Mouse (Mus musculus) stomach, embryonic 15.5 days (tissue): ENCODE measurements around the gene Olfr694. TPM values are rescaled to one million over a fixed set of nuclear protein-coding genes. Genes with fewer than 3 reads are reported as not detected.

Experiments used
- ATAC-seq: fragments of 200-750 bp; cut with Nextera tagmentation; 2 replicates; pipeline ENCODE4 v1.8.0; 2017; ENCODE audit warnings: low read depth, moderate number of reproducible peaks, moderate TSS enrichment; ENCODE audit not compliant: insufficient read depth, low FRiP score
- H3K27ac ChIP-seq: fragments of 300-500 bp; sonication (generic); 2 replicates; pipeline ENCODE4 v1.5.1; 2015; ENCODE audit warnings: mild to moderate bottlenecking, inconsistent platforms
- H3K27me3 ChIP-seq: fragments of 300-500 bp; sonication (generic); replicated peaks from 2 replicates; pipeline ENCODE4 v1.6.1; 2015; ENCODE audit warnings: inconsistent platforms
- H3K36me3 ChIP-seq: fragments of 300-500 bp; sonication (generic); 2 replicates; pipeline ENCODE4 v1.6.1; 2015; ENCODE audit warnings: inconsistent platforms
- H3K4me1 ChIP-seq: fragments of 300-500 bp; sonication (generic); 2 replicates; pipeline ENCODE4 v1.6.1; 2015; ENCODE audit warnings: inconsistent platforms
- H3K4me2 ChIP-seq: fragments of 300-500 bp; sonication (generic); 2 replicates; pipeline ENCODE4 v1.6.1; 2015; ENCODE audit warnings: mild to moderate bottlenecking, inconsistent platforms
- H3K4me3 ChIP-seq: fragments of 300-500 bp; sonication (generic); replicated peaks from 2 replicates; pipeline ENCODE4 v1.5.1; 2015; ENCODE audit warnings: inconsistent platforms
- H3K9ac ChIP-seq: fragments of 300-500 bp; sonication (generic); 2 replicates; pipeline ENCODE4 v1.6.1; 2015; ENCODE audit warnings: inconsistent platforms
- H3K9me3 ChIP-seq: fragments of 300-500 bp; sonication (generic); 2 replicates; pipeline ENCODE4 v1.6.1; 2016; ENCODE audit warnings: inconsistent platforms
- WGBS: fragments of 180-500 bp; shearing (Covaris S2); methylation state at CpG from one replicate; pipeline ENCODE4 v1.1.7; 2015; 5-methylcytosine and 5-hydroxymethylcytosine counted together
- polyA plus RNA-seq: library from polyadenylated mRNA; unstranded; fragments of >200 nt; fragmentation: Nextera tagmentation; extraction: Ambion mirVana; gene quantifications from 2 replicates; pipeline ENCODE4 v1.2.1, GENCODE M21; 2015

Olfr694 gene
- polyA plus RNA-seq, 1 experiment from 2014 or later = not detected

DNA sequence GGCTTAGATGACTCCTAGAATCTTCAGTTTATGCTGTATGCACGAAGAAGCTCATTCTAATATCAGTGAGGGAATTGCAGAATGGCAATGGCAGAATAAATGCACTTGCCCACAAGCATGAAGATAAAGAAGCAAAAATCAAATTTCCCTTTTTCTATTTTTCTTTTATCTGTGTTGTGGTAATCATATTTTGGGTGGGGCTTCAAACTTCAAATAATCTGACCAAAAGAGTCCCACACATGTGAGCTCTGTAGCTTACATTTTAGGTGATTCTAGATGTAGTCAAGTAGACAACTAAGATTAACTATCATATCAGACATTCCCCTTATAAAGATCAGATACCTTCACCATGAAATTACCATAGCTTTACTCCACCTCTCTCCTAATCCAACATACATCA is 41.8 kb downstream of the Olfr694 start:
- Histone ChIP-seq H3K27ac (no peak overlapping the region), H3K9me3 (no peaks in the 10 kb centered on the region), H3K36me3 (no peaks in the 10 kb centered on the region), H3K4me3 (no peak overlapping the region), H3K9ac (no peak overlapping the region), H3K4me2 (no peak overlapping the region), H3K4me1 (no peaks in the 10 kb centered on the region), H3K27me3 (no peaks in the 10 kb centered on the region)
- ATAC-seq = no peak
- 68% methylated on average over 1 of the region's 1 CpGs for WGBS

DNA sequence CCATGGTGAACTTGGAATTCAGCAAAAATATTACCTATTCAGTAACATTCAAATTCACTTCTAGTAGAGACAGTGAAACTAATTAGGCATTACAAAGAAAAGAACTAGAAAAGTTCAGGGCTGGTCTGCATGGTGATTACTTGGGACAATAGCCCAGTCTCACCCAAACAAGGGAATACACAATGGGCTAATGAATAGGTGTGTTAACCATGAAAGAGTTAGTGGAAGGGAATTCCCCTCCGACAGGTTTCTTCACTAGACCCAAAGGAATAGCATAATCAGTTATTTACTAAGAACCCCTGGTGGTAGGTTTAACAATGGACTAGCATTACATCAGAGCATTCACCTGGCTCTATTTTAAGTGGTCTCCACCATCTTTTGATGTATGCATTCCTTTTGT is 46.4 kb downstream of the Olfr694 start:
- Histone ChIP-seq H3K27me3 (no peaks in the 10 kb centered on the region), H3K9me3 (no peaks in the 10 kb centered on the region), H3K4me1 (no peaks in the 10 kb centered on the region), H3K9ac (no peak overlapping the region), H3K27ac (no peak overlapping the region), H3K36me3 (no peaks in the 10 kb centered on the region), H3K4me2 (no peak overlapping the region), H3K4me3 (no peak overlapping the region)
- 65% methylated on average over 1 of the region's 1 CpGs for WGBS
- ATAC-seq = no peak

DNA sequence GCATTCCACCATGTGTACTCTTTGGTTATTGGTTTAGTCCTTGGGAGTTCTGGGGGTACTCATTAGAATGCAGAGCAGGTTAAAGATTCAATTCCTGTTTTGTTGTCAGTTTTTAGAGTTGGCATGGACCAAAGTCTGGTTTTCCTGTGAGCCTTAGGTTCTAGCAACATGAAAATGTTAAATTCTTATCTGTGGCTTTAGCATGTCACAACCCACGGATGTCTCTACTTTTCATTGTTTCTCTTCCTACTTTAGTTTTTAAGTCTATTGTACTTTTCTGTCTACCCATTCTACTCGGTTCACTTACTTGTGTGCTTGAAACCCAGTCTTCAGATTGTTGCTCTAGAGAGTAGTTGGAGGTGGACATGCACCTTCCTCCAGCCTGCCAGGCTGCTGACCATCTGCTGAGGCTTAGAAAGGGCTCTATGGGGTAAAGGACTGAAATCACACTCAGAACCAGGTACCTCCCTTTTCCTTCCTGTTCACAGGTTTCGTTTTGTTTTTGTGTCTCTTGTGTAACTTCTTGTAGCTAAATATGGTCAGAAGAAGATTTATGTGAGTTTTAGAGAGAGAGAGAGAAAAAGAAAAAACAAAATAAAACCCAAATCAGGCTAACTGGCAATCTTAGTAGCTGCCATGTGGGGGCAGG is 47.3 kb downstream of the Olfr694 start:
- no peak overlapping the region for H3K4me2 ChIP-seq
- H3K9ac ChIP-seq = no peak overlapping the region
- WGBS = 57% methylated on average over 3 of the region's 3 CpGs
- ATAC-seq = no peak
- no peaks in the 10 kb centered on the region for H3K36me3 ChIP-seq
- H3K27ac ChIP-seq = no peak overlapping the region
- no peaks in the 10 kb centered on the region for H3K9me3 ChIP-seq
- H3K4me3 ChIP-seq = no peak overlapping the region
- H3K27me3 ChIP-seq = no peaks in the 10 kb centered on the region
- no peaks in the 10 kb centered on the region for H3K4me1 ChIP-seq

DNA sequence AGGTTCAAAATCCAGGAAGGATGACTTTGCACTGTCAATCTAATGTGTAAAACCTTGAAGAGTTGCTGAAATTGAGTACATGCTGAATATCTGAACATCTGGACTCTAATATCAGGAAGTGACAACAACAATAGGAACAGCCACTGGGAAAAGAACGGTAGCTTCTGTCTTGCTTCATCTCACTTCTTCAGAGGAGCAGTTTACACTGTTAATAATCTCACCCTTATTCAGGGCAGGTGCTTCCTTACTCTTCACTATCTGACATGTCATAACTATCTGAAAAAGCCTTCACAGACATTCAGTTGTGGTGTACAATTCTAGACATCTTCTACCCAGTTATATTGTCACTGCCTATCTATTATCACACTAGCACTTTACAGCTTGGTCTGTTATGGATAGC is 50.8 kb downstream of the Olfr694 start:
- H3K4me1 ChIP-seq = no peaks in the 10 kb centered on the region
- H3K27ac ChIP-seq = no peak overlapping the region
- H3K27me3 ChIP-seq = no peaks in the 10 kb centered on the region
- H3K9ac ChIP-seq = no peak overlapping the region
- ATAC-seq = no peak
- H3K36me3 ChIP-seq = no peaks in the 10 kb centered on the region
- no peak overlapping the region for H3K4me3 ChIP-seq
- no peaks in the 10 kb centered on the region for H3K9me3 ChIP-seq
- H3K4me2 ChIP-seq = no peak overlapping the region
- WGBS = 76% methylated on average over 1 of the region's 1 CpGs

DNA sequence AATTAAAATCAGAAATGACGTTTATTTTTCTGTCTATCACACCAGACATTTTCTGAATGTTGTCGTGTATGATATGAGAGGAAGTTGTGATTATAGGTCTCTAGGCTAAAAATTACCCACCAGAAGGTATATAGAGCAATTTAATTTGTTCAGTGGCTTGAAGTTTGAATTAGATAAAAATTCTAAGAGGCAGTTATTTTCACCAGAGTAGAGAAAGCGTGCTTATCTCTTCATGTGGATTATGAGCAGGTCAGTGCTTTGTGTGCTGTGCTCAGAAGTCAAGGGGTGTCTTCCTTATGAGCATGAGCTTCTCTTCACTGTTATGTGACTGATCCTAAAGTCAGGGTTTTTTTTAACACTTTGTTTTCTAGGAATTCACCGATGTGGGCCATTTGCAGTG is 56.1 kb downstream of the Olfr694 start:
- no peak overlapping the region for H3K4me3 ChIP-seq
- no peak overlapping the region for H3K9ac ChIP-seq
- H3K4me2 ChIP-seq = no peak overlapping the region
- no peaks in the 10 kb centered on the region for H3K36me3 ChIP-seq
- ATAC-seq = no peak
- no peaks in the 10 kb centered on the region for H3K9me3 ChIP-seq
- no peaks in the 10 kb centered on the region for H3K4me1 ChIP-seq
- no peaks in the 10 kb centered on the region for H3K27me3 ChIP-seq
- no peak overlapping the region for H3K27ac ChIP-seq
- 75% methylated on average over 4 of the region's 4 CpGs for WGBS

Other genes with a start within 250 kb of the Olfr694 start
- gene Olfr693, start 11.2 kb downstream of the Olfr694 start, polyA plus RNA-seq = not detected in 2 replicates
- gene Olfr695, start 24.6 kb upstream of the Olfr694 start, polyA plus RNA-seq = not detected in 2 replicates
- not detected in 2 replicates for gene Olfr697, start 50.6 kb upstream of the Olfr694 start, polyA plus RNA-seq
- not detected in 2 replicates for gene Olfr698, start 63.6 kb upstream of the Olfr694 start, polyA plus RNA-seq
- gene Olfr699, start 101.4 kb upstream of the Olfr694 start, polyA plus RNA-seq = not detected in 2 replicates
- gene Olfr700, start 117.0 kb upstream of the Olfr694 start, polyA plus RNA-seq = not detected in 2 replicates
- gene Olfr701, start 122.3 kb upstream of the Olfr694 start, polyA plus RNA-seq = not detected in 2 replicates
- not detected in 2 replicates for gene Olfr702, start 142.1 kb upstream of the Olfr694 start, polyA plus RNA-seq
- not detected in 2 replicates for gene Olfr703, start 151.5 kb upstream of the Olfr694 start, polyA plus RNA-seq
- gene Olfr704, start 171.4 kb upstream of the Olfr694 start, polyA plus RNA-seq = not detected in 2 replicates
- not detected in 2 replicates for gene Olfr705, start 185.1 kb upstream of the Olfr694 start, polyA plus RNA-seq
- not detected in 2 replicates for gene Olfr706, start 196.3 kb upstream of the Olfr694 start, polyA plus RNA-seq
- not detected in 2 replicates for gene Olfr707, start 209.4 kb upstream of the Olfr694 start, polyA plus RNA-seq
- gene Olfr1532-ps1, start 216.2 kb upstream of the Olfr694 start, polyA plus RNA-seq = not detected in 2 replicates
- not detected in 2 replicates for gene Olfr709-ps1, start 240.4 kb upstream of the Olfr694 start, polyA plus RNA-seq